Mouse (Mus musculus) embryonic facial prominence, embryonic 11.5 days (tissue): Measurements from ENCODE around the gene Impdh1. TPM values are rescaled to one million over a fixed set of nuclear protein-coding genes. Genes with fewer than 3 reads are reported as not detected.

Experiments
- ATAC-seq: fragments of 200-750 bp; cut with Nextera tagmentation; replicated peaks from 2 replicates; pipeline ENCODE4 v1.8.0; 2017; ENCODE audit warnings: low read depth; ENCODE audit not compliant: insufficient number of reproducible peaks, low FRiP score, low TSS enrichment
- DNase-seq: peaks from one replicate; pipeline ENCODE4 v3.0.0-alpha.2; 2015; ENCODE audit warnings: low spot score
- H3K27ac ChIP-seq: fragments of 300-500 bp; sonication (generic); replicated peaks from 2 replicates; pipeline ENCODE4 v1.5.1; 2014; ENCODE audit warnings: mild to moderate bottlenecking, low read depth, low read length, control low read depth
- H3K27me3 ChIP-seq: fragments of 300-500 bp; sonication (generic); 2 replicates; pipeline ENCODE4 v1.6.1; 2014; ENCODE audit warnings: mild to moderate bottlenecking, low read length, moderate library complexity, mixed read lengths; ENCODE audit not compliant: control insufficient read depth, insufficient read depth
- H3K36me3 ChIP-seq: fragments of 300-500 bp; sonication (generic); replicated peaks from 2 replicates; pipeline ENCODE4 v1.6.1; 2014; ENCODE audit warnings: low read depth, mild to moderate bottlenecking, low read length, moderate library complexity, mixed read lengths; ENCODE audit not compliant: control insufficient read depth, insufficient read depth
- H3K4me1 ChIP-seq: fragments of 300-500 bp; sonication (generic); 2 replicates; pipeline ENCODE4 v1.6.1; 2014; ENCODE audit warnings: low read length, mixed read lengths; ENCODE audit not compliant: control insufficient read depth, insufficient read depth
- H3K4me2 ChIP-seq: fragments of 300-500 bp; sonication (generic); 2 replicates; pipeline ENCODE4 v1.6.1; 2014; ENCODE audit warnings: low read depth, mild to moderate bottlenecking, control low read depth, low read length, moderate library complexity
- H3K4me3 ChIP-seq: fragments of 300-500 bp; sonication (generic); 2 replicates; pipeline ENCODE4 v1.5.1; 2014; ENCODE audit warnings: low read depth, low read length, control low read depth
- H3K9ac ChIP-seq: fragments of 300-500 bp; sonication (generic); replicated peaks from 2 replicates; pipeline ENCODE4 v1.6.1; 2014; ENCODE audit warnings: mild to moderate bottlenecking, control low read depth, low read length
- H3K9me3 ChIP-seq: fragments of 300-500 bp; sonication (generic); replicated peaks from 2 replicates; pipeline ENCODE4 v1.6.1; 2016; ENCODE audit warnings: mild to moderate bottlenecking, low read length, inconsistent platforms, mixed read lengths; ENCODE audit not compliant: control insufficient read depth
- WGBS: fragments of 180-500 bp; shearing (Covaris S2); extraction: QIAGEN DNeasy Blood & Tissue Kit; methylation state at CpG from one replicate; pipeline ENCODE4 v1.1.7; 2014; 5-methylcytosine and 5-hydroxymethylcytosine counted together
- polyA plus RNA-seq: library from polyadenylated mRNA; unstranded; fragments of >200 nt; fragmentation: Nextera tagmentation; extraction: Ambion mirVana; gene quantifications from 2 replicates; pipeline ENCODE4 v1.2.1, GENCODE M21; 2014

The Impdh1 gene
- polyA plus RNA-seq, 1 experiment from 2014 or later: 28.1 TPM

DNA sequence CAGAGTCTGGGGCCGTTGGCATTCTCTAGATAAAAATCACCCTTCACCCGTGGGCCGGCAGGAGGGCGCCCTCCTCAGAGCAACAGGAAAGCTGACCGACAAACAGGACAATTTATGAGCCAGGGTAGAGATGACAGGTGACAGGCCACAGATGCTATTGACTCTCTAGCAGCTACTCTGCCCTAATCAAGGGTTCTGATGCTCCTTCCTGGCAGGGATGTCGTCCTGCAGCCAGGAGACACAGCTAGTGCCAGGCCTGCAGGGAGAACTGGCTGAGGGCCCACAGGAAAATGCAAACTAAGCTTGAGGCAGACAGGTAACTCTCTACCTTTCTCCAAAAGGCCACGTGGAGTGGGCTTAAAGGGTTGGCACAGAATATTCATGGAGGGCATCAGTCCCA is 5.0 kb downstream of the Impdh1 start:
- peaks cover 3% of the 10 kb centered on the region; the same call in 1 of the 2 replicates for H3K4me1 ChIP-seq

DNA sequence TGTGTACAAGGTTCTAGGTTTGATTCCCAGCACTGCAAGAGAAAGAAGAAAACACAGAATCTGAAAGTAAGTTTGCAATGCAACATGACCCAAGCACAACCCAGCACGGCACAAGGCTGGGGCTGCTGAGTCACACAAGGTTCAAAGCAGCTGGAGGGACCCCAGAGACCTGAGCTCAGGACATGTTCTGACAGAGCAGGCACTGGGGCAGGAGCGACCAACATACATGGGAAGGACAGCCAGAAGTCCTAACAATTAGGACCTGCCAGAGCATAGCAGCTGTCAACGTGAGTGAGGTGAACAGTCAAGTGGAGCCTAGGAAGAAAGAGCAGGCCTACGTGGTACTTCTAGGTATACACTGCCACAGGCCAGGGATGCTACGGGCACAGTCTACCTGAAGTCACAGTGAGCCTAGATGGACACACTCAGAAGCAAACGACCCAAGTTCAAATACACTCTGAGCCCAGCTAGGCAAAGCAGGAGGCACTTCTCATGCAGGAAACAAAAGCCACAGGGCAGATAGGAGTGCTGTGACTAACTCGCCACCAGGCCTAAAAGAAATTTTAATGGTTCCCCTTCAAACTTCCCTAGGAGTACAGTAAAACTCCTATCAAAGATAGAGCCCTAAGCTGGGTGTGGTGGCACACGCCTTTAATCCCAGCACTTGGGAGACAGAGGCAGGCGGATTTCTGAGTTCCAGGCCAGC is 5.8 kb downstream of the Impdh1 start:
- H3K27ac ChIP-seq: no peak overlapping the region
- peaks cover 1% of the 10 kb centered on the region; the same call in 1 of the 2 replicates for H3K4me1 ChIP-seq
- no peak overlapping the region for H3K9ac ChIP-seq
- no peaks in the 10 kb centered on the region; the same call in 1 of the 2 replicates for H3K36me3 ChIP-seq
- ATAC-seq (no peak), DNase-seq (no peak)
- WGBS: 78% methylated on average over 9 of the region's 9 CpGs
- H3K4me3 ChIP-seq: no peak overlapping the region
- H3K27me3 ChIP-seq: peaks cover 12% of the 10 kb centered on the region
- no peaks in the 10 kb centered on the region for H3K9me3 ChIP-seq
- no peak overlapping the region for H3K4me2 ChIP-seq

More for the DNA sequence above, 5.0 kb downstream of the Impdh1 start:
- Histone ChIP-seq H3K4me2 (peak overlapping the region; percentile 76), H3K9me3 (no peaks in the 10 kb centered on the region), H3K4me3 (peak overlapping the region; percentile 66), H3K9ac (peak overlapping the region; percentile 68), H3K27me3 (peaks cover 18% of the 10 kb centered on the region), H3K27ac (no peak overlapping the region), H3K36me3 (no peaks in the 10 kb centered on the region)
- DNase-seq (no peak), ATAC-seq (no peak)
- WGBS: 41% methylated on average over 7 of the region's 7 CpGs

DNA sequence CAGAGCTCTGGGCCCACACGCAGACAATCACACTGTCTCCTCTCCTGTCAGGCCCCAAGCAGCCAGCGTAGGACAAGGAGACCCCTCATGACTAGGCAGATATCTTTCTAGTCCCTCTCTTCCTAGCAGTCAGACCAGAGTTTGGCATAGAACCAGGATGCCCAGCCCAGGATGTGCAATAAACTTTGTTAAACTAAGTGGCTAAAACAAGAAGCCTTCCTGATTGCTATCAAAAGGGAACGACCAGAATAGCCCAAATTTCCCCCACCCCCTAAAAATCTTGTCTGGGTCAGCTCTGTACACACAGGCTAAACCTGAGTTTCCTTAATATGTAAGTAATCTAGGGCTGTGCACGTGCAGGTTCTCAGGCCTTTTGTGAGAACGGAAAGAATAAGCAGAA is 8.0 kb downstream of the Impdh1 start:
- Histone ChIP-seq H3K9ac (no peak overlapping the region), H3K9me3 (no peaks in the 10 kb centered on the region), H3K4me3 (no peak overlapping the region), H3K27ac (no peak overlapping the region), H3K36me3 (no peaks in the 10 kb centered on the region; the same call in 1 of the 2 replicates), H3K4me1 (no peaks in the 10 kb centered on the region; the same call in 1 of the 2 replicates), H3K4me2 (no peak overlapping the region), H3K27me3 (no peaks in the 10 kb centered on the region)
- 77% methylated on average over 5 of the region's 5 CpGs for WGBS
- ATAC-seq (no peak), DNase-seq (no peak)

DNA sequence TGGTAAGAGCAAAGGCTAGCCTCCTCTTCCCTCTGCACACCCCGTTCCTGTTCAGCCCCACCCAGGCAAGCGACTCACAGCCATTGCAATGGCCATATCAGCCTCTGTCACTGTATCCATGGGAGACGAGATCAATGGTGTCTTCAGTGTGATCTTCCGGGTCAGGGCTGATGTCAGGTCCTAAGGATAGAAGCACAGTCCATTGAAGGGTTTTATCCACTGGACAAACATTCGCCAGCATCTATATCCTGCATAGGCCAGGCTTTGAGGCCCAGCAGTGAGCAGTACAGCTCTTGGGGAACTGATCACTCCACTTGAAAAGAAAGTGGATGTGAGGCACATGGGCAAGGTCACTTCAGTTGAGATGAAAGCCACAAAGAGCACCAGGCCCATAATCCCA is 9.1 kb downstream of the Impdh1 start:
- H3K36me3 ChIP-seq: no peaks in the 10 kb centered on the region; the same call in 1 of the 2 replicates
- no peaks in the 10 kb centered on the region; the same call in 1 of the 2 replicates for H3K4me1 ChIP-seq
- H3K9ac ChIP-seq: no peak overlapping the region
- ATAC-seq (no peak), DNase-seq (no peak)
- WGBS: 88% methylated on average over 5 of the region's 5 CpGs
- H3K4me2 ChIP-seq: no peak overlapping the region
- no peaks in the 10 kb centered on the region for H3K27me3 ChIP-seq
- H3K4me3 ChIP-seq: no peak overlapping the region
- no peaks in the 10 kb centered on the region for H3K9me3 ChIP-seq
- no peak overlapping the region for H3K27ac ChIP-seq

DNA sequence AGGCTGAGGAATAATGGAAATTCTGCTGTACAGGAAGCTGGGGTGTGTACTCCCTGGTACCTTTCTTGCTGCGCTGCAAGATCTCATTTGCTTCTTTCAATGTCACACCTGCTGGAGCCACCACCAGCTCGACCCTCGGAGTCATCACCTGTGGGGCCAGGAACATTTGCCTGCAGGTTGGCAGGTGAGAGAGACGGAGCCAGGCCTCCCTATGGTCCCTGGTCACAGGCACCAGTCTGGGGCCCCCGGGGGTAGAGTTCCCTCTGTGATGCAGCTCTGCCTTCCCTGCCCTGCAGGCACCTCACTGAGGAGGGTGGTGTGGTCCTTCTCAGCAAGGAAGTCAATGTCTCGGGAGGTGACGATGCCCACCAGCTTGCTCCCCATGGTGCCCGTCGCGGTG is 10.2 kb downstream of the Impdh1 start:
- no peaks in the 10 kb centered on the region for H3K9me3 ChIP-seq
- no peak for ATAC-seq
- H3K4me1 ChIP-seq: no peaks in the 10 kb centered on the region; the same call in 1 of the 2 replicates
- no peaks in the 10 kb centered on the region; the same call in 1 of the 2 replicates for H3K36me3 ChIP-seq
- no peak overlapping the region for H3K27ac ChIP-seq
- DNase-seq: no peak
- no peaks in the 10 kb centered on the region for H3K27me3 ChIP-seq
- H3K9ac ChIP-seq: no peak overlapping the region
- WGBS: 90% methylated on average over 10 of the region's 10 CpGs
- no peak overlapping the region for H3K4me2 ChIP-seq
- no peak overlapping the region for H3K4me3 ChIP-seq

DNA sequence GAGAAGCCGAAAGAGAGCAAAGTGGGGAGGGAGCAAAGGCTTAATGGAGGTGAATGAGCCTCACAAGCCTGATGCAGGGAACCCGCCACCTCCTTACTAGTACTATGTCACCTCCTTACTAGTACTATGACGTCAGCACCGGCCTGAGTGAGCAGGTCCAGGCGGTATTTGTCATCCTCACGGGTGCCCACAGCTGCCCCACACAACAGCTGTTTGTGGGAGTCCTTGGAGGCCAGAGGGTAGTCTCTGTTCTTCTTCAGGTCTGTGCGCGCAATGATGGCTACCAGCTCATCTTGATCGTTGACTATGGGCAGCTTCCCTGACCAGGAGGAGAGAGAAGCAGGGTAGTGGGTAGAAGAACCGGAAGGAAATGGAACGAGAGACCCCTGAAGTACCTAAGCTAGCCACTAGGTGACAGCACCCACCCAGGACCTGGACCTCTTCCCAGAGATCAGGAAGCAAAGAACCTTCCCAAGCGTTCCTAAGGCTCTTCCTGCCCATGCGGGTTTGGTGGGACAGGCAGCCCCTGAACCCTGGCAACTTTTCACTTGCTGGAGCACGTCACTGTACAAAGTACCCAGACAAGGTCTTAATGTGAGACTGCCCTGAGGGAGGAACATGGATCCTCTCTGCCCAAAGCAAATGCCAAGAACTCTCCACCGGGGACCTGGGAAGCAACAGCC is 11.1 kb downstream of the Impdh1 start:
- H3K4me2 ChIP-seq: no peak overlapping the region
- no peak overlapping the region for H3K27ac ChIP-seq
- H3K36me3 ChIP-seq: no peaks in the 10 kb centered on the region; the same call in 1 of the 2 replicates
- no peaks in the 10 kb centered on the region for H3K4me1 ChIP-seq
- H3K9me3 ChIP-seq: no peaks in the 10 kb centered on the region
- H3K4me3 ChIP-seq: no peak overlapping the region
- DNase-seq: peak; percentile 79
- H3K27me3 ChIP-seq: no peaks in the 10 kb centered on the region
- 58% methylated on average over 15 of the region's 15 CpGs for WGBS
- H3K9ac ChIP-seq: no peak overlapping the region
- ATAC-seq: 0 out of 2 replicates have a peak, but pooled peaks have one; percentile 12

DNA sequence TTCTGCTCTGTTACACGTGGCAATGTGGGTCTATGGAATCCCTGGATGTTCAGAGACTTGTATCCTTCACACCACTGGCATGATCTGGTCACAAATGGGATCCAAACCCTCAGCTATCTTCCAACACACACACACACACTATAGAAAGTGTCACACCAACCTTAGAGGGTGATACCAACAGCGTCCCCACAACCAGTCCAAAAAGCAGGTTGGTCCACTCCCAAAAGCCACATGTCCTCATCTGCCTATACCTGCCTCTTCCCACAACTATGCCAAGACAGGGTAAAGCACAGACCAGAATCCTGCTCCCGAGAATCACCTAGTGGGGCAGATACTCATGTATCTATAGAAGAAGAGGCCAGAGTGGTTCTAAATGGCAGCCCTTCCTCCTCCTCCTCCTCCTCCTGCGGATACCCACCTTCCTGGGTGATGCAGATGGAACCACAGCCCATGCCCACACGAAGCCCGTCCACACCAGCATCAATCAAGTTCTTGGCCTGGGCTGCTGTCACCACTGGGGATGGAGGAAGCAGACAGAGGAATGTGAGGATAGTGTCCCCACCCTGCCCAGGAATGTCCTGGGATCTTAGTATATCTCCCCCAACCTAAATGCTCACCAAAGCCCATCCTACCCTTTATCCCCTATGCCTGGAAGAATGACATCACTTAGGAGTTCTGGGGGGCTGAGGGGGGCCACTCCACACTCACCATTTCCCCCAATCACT is 12.1 kb downstream of the Impdh1 start:
- no peak overlapping the region for H3K9ac ChIP-seq
- no peaks in the 10 kb centered on the region for H3K9me3 ChIP-seq
- H3K4me1 ChIP-seq: no peaks in the 10 kb centered on the region
- DNase-seq (no peak), ATAC-seq (no peak)
- H3K36me3 ChIP-seq: no peaks in the 10 kb centered on the region; the same call in 1 of the 2 replicates
- H3K4me3 ChIP-seq: no peak overlapping the region
- 92% methylated on average over 6 of the region's 6 CpGs for WGBS
- no peak overlapping the region for H3K27ac ChIP-seq
- H3K4me2 ChIP-seq: no peak overlapping the region
- no peaks in the 10 kb centered on the region; the same call in 1 of the 2 replicates for H3K27me3 ChIP-seq
